Mouse (Mus musculus) adrenal gland, postnatal 0 days (tissue): ENCODE data around the gene Socs2. TPM values are rescaled to one million over a fixed set of nuclear protein-coding genes. Genes with fewer than 3 reads are reported as not detected.

Experiments
- polyA plus RNA-seq: library from polyadenylated mRNA; unstranded; fragments of >200 nt; fragmentation: Nextera tagmentation; extraction: Ambion mirVana; gene quantifications from 2 replicates; pipeline ENCODE4 v1.2.1, GENCODE M21; 2015

The Socs2 gene
- polyA plus RNA-seq: 90.1 and 98.9 TPM in 2 replicates

GRCm38 (mm10) chr10:95416685-95417495, at the start of gene Socs2:
Gene Socs2 (minus strand): TSS chr10:95417180.

Other genes with a start within 250 kb of the Socs2 start
- 17.6 and 19.2 TPM in 2 replicates for gene Cradd, start 93.0 kb downstream of the Socs2 start, polyA plus RNA-seq
- 327 and 430 TPM in 2 replicates for gene Mrpl42, start 84.8 kb upstream of the Socs2 start, polyA plus RNA-seq
- gene Ube2n, start 98.0 kb upstream of the Socs2 start, polyA plus RNA-seq: 157 and 195 TPM in 2 replicates
- gene Nudt4, start 147.0 kb upstream of the Socs2 start, polyA plus RNA-seq: 45.8 and 63.1 TPM in 2 replicates